Mouse (Mus musculus) mammary gland, adult 2 months (tissue): Measurements from ENCODE around the gene C1qtnf3. TPM values are rescaled to one million over a fixed set of nuclear protein-coding genes. Genes with fewer than 3 reads are reported as not detected.

Source experiments
- polyA plus RNA-seq: library from polyadenylated mRNA; depleted of rRNA; stranded (reverse); fragments of >200 nt; gene quantifications from 2 replicates; pipeline ENCODE4 v1.2.3, GENCODE M21; 2012; ENCODE audit warnings: low replicate concordance; rRNA removed

Gene C1qtnf3
- polyA plus RNA-seq = 0.33 and 0.95 TPM in 2 replicates

GRCm38 (mm10) chr15:10951951-10952759 lies at the start of gene C1qtnf3:
Gene C1qtnf3 (plus strand): TSS chr15:10952332.

DNA sequence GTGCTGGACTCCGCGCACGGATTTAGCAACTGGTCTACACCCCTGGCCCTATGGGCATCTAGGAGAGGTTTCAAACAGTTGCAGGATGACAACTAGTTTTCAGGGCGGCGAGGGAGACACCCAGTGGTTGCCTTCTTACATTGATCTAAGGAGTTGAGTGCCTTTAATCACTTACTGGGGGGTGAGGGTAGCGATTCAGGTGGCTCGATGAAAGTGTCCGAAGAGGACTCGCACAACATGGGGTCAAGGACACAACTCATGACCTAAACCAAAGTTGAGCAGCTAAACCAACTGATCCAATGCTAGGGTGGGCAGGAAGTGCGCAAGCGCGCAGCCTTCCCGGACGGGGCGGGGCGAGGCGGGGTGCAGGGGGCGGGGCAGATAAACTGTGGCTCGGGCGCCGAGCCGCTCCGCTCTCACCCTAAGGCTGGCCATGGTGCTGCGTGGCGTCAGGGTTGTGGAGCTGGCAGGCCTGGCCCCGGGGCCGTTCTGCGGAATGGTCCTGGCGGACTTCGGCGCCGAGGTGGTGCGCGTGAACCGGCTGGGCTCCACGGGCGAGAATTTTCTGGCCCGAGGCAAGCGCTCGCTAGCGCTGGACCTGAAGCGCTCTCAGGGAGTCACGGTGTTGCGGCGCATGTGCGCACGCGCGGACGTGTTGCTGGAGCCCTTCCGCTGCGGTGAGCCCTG lies 29.4 kb downstream of the C1qtnf3 start, which contains the start of gene Amacr:
Gene Amacr, plus strand, starts transcription at position 380 of the 687 bp plus-strand sequence.

DNA sequence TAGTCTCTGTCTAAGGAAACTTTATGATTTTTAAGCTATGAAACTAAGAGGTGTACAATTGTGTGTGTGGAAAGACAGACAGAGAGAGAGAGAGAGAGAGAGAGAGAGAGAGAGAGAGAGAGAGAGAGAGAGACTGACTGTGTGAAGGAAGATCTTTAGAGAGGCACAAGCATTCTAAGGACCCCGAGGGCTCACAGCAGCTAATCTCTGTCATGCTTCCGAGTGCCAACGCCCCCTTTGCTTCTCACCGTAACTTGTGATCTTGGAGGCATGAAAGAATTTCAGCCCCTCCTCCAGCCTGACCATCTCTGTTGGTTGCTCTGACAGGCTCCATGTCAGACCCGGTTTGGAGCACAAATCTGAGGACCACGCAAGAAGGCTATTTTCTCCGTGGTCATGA lies 48.3 kb downstream of the C1qtnf3 start, which contains the start of gene Slc45a2:
Gene Slc45a2, plus strand, starts transcription at position 301 of the 400 bp plus-strand sequence.

Other genes starting within 250 kb of the C1qtnf3 start
- 1.4 and 2.3 TPM in 2 replicates for gene Rai14, start 237.7 kb upstream of the C1qtnf3 start, polyA plus RNA-seq
- gene Amacr, start 29.4 kb downstream of the C1qtnf3 start, polyA plus RNA-seq = 6.2 and 10.4 TPM in 2 replicates
- gene Slc45a2, start 48.4 kb downstream of the C1qtnf3 start, polyA plus RNA-seq = not detected in 2 replicates
- 0.22 and 0.37 TPM in 2 replicates for gene Rxfp3, start 85.7 kb downstream of the C1qtnf3 start, polyA plus RNA-seq
- 8.5 and 15.8 TPM in 2 replicates for gene Adamts12, start 112.5 kb downstream of the C1qtnf3 start, polyA plus RNA-seq